Mouse (Mus musculus) brain, embryonic 14.5 days (tissue): ENCODE results near the gene Samhd1. TPM values are rescaled to one million over a fixed set of nuclear protein-coding genes. Genes with fewer than 3 reads are reported as not detected.
A peak's percentile ranks its signal among the peaks of the same experiment; 100 is the strongest.

Source experiments
- DNase-seq: peaks from one replicate; pipeline ENCODE4 v3.0.0-alpha.2; 2011; ENCODE audit warnings: low read depth
- CTCF ChIP-seq: fragments of 200-500 bp; IDR thresholded peaks from 2 replicates; pipeline ENCODE4 v1.5.1; 2012; ENCODE audit warnings: inconsistent platforms, mild to moderate bottlenecking, moderate library complexity, borderline replicate concordance; ENCODE audit not compliant: insufficient read depth, insufficient read length; ENCODE audit errors: extremely low read depth
- POLR2A ChIP-seq: fragments of 200-500 bp; IDR thresholded peaks from 2 replicates; pipeline ENCODE4 v1.6.1; 2012; ENCODE audit warnings: mild to moderate bottlenecking, inconsistent platforms, borderline replicate concordance; ENCODE audit not compliant: poor library complexity, insufficient read depth, insufficient read length, severe bottlenecking; ENCODE audit errors: extremely low read depth
- polyA plus RNA-seq: library from polyadenylated mRNA; depleted of rRNA; stranded (reverse); fragments of >200 nt; gene quantifications from 2 replicates; pipeline ENCODE4 v1.2.3, GENCODE M21; 2012

The Samhd1 gene
- polyA plus RNA-seq, 1 experiment: 19.2 TPM

DNA sequence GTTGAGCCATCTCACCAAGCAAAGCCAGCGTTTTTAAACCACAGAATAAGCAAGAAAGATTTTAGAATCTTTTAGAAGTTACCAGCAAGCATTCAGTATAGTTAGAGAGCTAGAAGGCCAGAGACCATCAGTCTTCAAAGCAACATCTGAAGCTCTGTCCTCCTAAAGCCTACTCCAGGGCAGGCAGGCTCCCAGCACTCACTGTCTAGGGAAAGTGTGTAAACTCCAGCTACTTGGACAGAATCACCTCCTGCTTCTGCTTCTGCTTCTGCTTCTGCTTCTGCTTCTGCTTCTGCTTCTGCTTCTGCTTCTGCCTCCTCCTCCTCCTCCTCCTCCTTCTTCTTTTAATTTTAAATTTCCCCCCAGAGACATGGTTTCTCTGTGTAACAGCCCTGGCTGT lies 21.0 kb upstream of the Samhd1 start:
- TF ChIP-seq POLR2A (no peak), CTCF (no peak)
- no peak for DNase-seq

DNA sequence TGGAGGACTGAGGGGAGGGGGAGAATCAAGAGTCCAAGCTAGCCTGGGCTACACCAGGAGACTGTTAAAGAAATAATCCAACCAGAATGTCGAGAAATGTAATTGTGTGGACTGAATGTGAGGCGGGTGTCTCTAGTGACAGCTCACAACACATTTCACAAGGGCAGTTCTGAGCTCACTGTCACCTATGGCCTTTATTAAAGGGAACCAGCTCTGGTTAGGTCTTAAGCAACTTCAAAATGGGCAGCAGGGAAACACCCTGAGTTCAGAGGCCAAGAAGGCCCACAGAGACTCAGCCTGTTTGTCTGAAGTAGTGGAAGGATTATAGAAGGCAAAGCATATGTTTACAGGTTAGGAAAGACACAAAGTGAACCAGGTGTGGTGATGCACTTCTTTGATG lies 18.2 kb upstream of the Samhd1 start:
- no peak for TF ChIP-seq POLR2A
- no peak for TF ChIP-seq CTCF
- no peak for DNase-seq

- DNase-seq: no peak
- TF ChIP-seq POLR2A: no peak
- TF ChIP-seq CTCF: no peak
Observed at GRCm38 (mm10) chr2:157148417-157148816, 13.4 kb upstream of the Samhd1 start.

DNA sequence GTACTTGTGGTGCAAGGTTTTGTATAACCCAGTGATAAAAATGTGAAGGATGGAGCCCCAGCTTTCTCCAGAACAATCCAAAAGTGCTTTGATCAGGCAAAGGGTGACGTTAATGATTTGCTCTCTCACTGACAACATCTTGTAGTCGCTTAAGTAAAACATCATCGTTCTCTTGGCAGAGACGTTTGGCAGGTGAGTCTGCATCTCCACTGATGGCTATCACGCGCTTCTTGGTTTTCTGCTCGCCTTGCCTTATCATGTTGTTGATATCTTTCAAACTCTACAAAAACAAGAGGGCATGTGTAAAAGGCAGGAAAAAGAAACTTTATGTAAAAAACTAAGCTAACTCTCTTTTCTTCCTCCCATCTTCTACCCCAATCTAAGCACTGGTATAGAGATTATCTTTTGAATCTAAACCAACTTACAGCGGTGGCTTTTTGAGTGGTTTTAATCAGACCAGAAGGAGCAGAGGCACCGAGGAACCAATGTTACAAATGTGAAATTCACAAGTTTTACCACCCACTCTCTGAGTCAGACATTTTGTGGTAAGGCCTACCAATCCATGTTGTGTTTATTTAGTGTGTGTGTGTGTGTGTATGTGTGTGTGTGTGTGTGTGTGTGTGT lies 12.4 kb upstream of the Samhd1 start:
- TF ChIP-seq POLR2A (no peak), CTCF (no peak)
- no peak for DNase-seq

GRCm38 (mm10) chr2:157145173-157145572 lies 10.1 kb upstream of the Samhd1 start:
- TF ChIP-seq CTCF (no peak), POLR2A (no peak)
- no peak for DNase-seq

DNA sequence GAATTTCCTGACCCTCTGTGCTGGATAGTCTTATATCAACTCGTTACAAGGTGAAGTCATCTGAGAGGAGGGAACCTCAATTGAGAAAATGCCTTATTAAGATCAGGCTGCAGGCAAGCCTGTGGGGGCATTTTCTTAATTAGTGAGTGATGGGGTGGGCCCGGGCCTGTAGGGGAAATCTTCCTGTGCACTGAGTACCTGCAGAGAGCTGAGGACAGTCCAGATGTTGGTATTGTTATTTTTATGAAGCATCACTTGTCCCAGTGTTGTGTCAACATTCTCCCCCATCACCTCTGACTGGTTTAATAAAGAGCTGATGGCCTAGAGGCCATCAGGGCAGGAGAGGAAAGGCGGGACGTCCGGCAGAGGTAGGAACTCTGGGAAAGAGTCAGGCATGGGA lies 9.1 kb upstream of the Samhd1 start:
- TF ChIP-seq POLR2A (no peak), CTCF (no peak)
- no peak for DNase-seq

- TF ChIP-seq CTCF (no peak), POLR2A (no peak)
- DNase-seq: no peak
Observed at GRCm38 (mm10) chr2:157141962-157142361, 6.9 kb upstream of the Samhd1 start.

- TF ChIP-seq CTCF (no peak), POLR2A (no peak)
- no peak for DNase-seq
Observed at GRCm38 (mm10) chr2:157139251-157139802, 4.3 kb upstream of the Samhd1 start.

DNA sequence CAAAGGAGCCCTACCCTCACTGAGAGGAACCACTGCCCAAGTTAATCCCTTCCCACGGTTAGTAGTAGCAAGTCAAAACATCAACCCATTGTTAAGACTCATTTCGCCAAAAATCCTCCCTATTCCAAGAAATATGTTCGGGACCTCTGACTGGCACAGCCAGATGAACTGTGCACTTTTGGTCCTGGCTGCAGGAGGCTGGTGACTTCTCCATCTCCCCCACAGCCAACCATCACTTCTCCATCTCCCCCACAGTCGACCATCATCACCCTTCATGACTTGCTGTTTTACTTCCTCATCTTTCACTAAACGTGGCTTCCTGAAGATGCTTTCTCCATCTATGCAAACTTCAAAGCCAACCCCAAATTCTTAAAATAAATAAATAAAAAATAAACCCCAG lies 3.7 kb upstream of the Samhd1 start:
- DNase-seq: no peak
- TF ChIP-seq POLR2A: no peak
- no peak for TF ChIP-seq CTCF

DNA sequence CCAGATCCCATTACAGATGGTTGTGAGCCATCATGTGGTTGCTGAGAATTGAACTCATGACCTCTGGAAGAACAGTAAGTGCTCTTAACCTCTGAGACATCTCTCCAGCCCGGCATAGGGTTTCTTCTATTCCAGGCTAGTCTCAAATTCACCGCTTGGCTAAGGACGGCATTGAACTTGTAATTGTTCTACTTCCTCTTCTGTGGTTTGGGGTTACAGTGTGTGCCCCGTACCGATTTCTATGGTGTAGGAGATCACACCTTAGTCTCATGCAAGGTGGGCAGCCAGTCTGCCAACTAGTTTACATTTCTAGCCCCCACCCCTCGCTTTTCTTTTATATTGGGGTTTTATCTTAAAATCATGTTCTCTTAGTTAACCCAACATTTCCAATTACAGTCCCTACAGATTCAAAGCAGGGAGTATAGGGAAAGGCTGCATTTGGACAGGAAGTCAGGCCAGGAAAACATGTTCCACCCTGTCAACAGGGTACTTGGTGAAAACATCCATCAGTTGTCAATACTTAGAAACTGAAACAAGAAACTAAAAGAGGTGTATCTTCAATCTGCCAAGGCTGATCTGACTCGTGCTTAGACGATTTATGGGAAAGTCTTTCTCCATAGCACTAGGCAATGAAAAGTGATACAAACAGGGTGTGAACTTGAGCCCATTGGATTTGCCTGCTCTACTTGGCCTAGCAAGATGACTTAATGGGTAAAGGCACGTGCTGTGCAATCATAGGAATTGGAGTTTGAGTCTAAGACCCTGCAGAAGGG lies 3.1 kb upstream of the Samhd1 start:
- no peak for TF ChIP-seq CTCF
- TF ChIP-seq POLR2A: no peak
- DNase-seq: no peak

GRCm38 (mm10) chr2:157136646-157137045 lies 1.6 kb upstream of the Samhd1 start:
- TF ChIP-seq POLR2A: no peak
- no peak for TF ChIP-seq CTCF
- DNase-seq: peak; percentile 24

DNA sequence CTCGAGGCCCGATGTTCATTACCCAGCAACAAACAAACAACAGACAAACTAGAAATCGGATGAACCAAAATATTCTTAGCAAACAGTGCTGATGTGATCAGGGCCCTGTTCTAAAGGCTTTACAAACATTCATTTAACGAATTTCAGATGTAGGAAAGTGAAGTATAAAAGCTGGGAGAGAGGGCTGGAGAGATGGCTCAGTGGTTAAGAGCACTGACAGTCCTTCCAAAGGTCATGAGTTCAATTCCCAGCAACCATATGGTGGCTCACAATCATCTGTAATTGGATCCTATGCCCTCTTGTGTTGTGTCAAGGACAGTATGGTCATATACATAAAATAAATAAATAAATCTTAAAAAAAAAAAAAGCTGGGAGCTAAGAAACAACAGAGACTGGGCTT lies 1.1 kb upstream of the Samhd1 start:
- TF ChIP-seq CTCF: no peak
- TF ChIP-seq POLR2A: no peak
- DNase-seq: no peak

GRCm38 (mm10) chr2:157135529-157136120 lies 560 bp upstream of the Samhd1 start:
- no peak for DNase-seq
- TF ChIP-seq CTCF: no peak
- no peak for TF ChIP-seq POLR2A
